Mouse (Mus musculus): ENCODE data around the gene Hs6st3.
A peak's percentile ranks its signal among the peaks of the same experiment; 100 is the strongest.
"Not testable (repeated sequence)": the region's sequence is repeated elsewhere in the genome, so short reads cannot be mapped to it uniquely, and the experiment has no call there.

Gene Hs6st3

DNA sequence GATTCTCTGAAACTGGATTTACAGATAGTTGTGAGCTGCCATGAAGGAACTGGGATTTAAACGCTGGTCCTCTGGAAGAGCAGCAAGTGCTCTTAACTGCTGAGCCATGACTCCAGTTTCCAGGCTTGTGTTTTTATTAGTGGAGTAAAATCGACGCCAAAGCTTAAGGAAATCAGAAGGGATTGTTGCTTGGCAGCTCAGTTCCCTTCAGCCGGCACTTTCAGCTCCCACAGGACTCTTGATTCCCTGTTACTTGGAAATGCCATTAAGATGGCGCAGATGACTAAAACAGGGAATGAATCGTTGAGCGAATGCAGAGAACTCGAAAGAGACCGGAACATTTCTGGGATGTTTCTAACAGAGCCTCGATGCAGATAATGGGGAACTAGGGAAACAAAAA, 112.2 kb downstream of the Hs6st3 start:
- DNase-seq, result no peak

GRCm38 (mm10) chr14:119255396-119255795, 117.3 kb downstream of the Hs6st3 start:
- no peak for DNase-seq

DNA sequence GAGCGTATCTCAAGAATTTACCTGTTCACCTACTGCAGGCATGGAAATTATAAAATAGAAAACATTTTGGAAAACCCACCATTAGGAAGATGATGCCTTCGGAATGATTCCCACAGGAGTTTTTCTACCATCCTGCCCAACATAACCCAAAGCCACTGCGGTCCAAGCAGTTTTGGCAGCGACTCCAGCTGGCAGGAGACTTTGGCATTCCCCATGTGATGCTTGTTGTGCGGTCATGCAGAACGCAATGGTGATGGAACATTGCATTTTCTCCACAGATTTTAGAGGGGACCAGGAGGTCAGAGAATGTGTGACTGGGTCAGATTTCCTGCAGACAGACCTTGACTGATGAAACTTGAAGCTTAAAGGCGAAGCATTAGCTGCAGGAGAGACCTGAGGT, 118.9 kb downstream of the Hs6st3 start:
- peak; percentile 28 for DNase-seq

- no peak for DNase-seq
These were observed 122.2 kb downstream of the Hs6st3 start for GRCm38 (mm10) chr14:119260176-119260962.

DNA sequence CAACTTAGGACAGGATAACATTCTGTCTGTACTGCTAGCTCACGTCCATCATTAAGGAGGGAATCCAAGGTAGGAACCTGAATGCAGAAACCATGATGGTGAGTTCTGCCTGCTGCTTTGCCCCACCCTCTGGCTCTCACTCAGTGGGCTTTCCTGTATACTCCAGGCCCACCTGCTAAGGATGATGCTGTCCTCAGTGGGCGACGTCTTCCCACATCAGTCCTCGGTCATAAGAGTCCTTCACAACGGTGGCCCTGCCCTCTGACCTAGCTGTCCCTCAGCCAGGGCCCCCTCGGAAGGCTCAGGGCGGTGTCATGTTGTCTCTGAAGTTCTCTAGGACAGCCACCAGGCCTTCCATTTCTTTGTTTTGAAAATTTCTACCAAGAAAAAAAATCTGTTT, 128.2 kb downstream of the Hs6st3 start:
- DNase-seq, result no peak

DNA sequence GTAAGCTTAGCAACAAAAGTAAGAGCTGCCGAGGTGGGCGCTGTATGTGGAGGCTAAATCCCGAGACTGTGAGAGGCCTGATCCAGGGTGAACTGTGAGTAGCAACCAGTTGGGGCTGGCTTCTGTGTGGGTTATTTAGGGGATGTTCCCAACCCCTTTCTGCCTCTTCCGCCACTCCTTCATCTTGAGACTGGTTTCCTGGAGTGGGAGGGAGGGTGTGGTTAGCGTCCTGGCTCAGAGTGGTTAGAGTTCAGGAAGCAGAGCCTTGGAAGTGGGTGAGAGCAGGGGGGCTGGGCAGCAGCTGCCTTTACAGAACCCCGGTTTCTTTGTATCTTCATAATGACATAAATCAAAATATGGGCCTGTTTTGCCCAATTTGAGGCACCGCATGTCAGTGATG, 134.9 kb downstream of the Hs6st3 start:
- no peak for DNase-seq

GRCm38 (mm10) chr14:119278156-119278555, 140.0 kb downstream of the Hs6st3 start:
- DNase-seq, result not testable (repeated sequence)

DNA sequence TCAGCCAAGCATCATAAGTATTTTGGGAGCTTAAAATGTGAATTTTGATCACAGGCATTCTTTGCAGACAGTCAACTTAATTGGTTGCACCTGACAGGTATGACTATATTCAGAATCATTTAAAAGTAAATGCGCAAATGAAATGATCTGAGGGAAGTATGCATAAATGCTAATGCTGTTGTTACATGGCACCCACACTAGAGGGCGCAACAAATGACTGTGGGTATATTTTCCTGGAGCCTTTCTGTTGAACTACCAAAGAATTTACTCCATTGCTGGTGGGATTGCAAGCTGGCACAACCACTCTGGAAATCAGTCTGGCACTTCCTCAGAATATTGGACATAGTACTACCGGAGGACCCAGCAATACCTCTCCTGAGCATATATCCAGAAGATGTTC, 145.8 kb downstream of the Hs6st3 start:
- DNase-seq, result peak; percentile 3

GRCm38 (mm10) chr14:119289668-119290067, 151.5 kb downstream of the Hs6st3 start:
- no peak for DNase-seq

DNA sequence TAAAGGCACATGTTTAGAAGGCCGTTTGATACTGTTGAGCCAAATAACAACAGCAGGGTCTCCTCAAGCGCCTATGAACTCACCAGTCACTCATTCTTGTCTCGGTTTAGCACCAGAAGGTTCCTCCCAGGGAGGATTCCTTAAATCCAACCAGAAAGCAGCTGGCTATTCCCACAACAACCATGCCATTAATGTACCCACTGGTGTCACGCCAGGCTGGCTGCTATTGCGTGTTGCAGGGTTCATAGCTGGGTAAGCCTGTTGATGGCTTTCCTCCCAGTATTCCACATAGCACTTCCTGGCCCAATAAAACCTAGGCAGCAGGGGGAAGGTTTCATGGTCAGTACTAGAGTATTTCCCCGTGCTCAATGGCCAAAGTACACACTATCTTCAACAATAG, 155.9 kb downstream of the Hs6st3 start:
- DNase-seq, result no peak

GRCm38 (mm10) chr14:119306461-119306860, 168.3 kb downstream of the Hs6st3 start:
- DNase-seq, result no peak

- no peak for DNase-seq
These were observed 180.2 kb downstream of the Hs6st3 start for GRCm38 (mm10) chr14:119318379-119318778.

GRCm38 (mm10) chr14:119347236-119347635, 209.1 kb downstream of the Hs6st3 start:
- DNase-seq, result no peak

- no peak for DNase-seq
These were observed 223.3 kb downstream of the Hs6st3 start for GRCm38 (mm10) chr14:119361414-119361813.

GRCm38 (mm10) chr14:119367866-119368425, 229.8 kb downstream of the Hs6st3 start:
- no peak for DNase-seq

- no peak for DNase-seq
These were observed 231.1 kb downstream of the Hs6st3 start for GRCm38 (mm10) chr14:119369274-119369673.

DNA sequence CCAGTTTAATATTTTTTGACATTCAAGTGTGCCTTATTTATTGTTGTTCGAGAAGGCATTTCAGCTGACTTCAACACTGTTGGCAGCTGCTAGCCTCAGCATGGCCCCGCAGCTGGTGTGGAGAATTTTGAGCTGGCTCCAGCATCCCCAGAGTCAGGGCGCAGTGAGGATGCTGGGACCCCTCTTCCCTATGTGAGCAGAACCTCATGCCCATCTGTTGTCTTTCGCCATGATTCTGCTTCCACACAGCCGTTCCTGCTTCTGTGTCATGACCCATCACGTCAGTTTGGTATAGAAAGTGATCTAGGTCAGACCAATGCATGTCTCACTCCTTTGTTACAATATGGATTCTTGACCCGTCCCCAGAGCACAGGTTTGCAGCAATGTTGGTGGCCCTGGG, 231.9 kb downstream of the Hs6st3 start:
- DNase-seq, result no peak

DNA sequence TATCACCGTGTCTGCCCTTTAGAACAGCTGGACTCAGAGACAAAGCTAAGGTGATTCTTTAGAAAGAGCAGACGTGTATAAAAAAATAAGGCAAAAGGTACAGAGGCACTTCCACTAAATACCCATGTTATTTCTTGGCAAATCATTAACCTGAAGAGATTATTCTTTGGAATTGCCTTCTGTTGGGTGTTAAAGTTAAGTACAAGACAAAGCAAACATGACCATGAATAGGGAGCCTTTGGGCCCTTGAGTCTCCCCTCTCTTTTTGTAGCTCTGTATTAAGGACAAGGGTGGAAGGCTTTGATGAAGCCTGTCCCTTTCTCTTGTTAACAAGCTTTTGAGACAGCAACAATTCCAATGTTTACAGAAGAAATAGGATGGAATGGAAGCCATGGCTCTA, 241.2 kb downstream of the Hs6st3 start:
- DNase-seq, result no peak

DNA sequence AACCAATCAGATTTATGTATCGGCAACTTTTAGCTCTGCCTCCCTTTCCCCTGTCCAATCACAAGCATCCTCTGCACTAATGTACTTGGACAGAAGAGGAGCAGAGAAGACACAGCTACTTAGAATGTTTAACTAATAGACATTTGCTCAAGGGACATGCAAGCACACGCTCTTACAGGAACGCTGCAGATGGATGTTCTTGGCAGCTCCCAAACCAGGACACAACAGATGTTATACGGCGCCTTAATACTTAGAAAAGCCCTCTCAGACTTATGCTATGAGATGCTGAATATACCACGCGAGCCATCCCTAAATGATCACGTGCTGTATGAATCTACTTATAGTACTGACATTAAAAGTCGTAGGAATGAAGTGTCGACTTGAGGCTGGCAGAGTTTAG, 263.5 kb downstream of the Hs6st3 start:
- no peak for DNase-seq

DNA sequence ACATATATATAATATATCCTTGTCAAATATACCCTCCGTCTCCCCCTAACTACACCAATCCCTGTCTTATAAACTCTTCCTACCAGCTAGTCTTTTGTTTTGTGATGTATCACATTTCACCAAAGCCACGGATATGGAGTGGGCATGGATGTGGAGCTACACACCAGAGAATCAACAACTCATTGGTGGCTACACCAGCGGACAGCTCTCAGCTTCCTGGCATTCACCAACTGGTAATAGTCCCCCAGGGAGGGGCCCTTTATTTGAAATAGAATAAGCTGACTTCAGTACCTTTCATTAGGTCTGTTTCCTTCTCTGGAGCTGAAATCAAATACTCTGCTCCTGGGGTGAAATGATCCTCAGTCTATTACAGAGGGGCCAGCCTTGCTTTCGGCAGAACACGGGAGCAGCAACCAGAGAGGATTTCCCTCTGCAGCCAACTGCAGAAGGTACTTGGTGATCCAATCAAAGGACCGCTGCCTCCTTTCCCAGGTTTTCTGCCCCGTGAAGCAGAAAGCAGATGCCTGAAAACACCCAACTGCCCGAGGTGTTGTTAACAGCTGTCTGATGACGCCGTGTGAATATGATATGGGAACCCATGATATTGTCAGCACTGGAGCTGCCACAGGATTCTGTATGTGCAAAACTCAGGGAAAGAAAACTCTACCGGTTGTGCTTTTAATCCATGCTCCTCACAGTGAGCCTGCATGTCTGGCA, 271.4 kb downstream of the Hs6st3 start:
- no peak for DNase-seq

DNA sequence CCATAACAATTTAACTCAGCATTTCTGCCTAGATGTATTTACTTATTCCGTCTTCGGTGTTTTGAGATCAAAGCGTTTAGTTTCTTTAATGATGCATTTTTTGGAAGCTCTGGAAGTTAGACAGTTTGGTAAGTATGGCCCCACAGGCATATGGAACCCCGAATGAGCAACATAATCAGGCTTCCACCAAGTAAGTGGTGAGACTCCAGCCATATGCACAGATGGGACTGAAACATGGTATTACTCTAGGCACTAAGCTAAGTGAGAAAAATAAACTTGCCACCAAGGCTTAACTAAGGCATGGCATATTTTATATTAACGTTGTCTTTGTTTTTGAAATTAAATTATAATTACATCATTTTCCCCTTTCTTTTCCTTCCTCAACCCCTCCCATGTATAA, 284.8 kb downstream of the Hs6st3 start:
- DNase-seq, result no peak

DNA sequence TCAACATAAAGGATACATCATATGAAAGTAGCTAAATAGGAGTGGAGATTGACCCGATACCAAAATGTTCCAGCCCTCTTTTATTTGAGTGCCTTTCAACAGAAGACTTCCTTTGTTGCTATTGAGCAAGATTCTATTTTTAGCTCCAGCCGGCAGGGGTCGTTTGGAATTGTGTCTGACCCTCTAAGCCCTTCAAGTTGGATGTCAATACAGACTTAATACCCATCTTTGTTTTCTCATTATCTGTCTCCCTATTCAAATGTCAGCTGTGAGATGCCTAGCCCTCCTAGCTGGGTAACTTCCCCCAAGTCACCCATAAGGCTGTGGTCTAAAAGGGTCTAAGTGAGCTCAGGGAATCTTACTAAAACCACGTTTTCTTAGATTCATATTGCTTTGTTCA, 312.3 kb downstream of the Hs6st3 start:
- DNase-seq, result no peak

DNA sequence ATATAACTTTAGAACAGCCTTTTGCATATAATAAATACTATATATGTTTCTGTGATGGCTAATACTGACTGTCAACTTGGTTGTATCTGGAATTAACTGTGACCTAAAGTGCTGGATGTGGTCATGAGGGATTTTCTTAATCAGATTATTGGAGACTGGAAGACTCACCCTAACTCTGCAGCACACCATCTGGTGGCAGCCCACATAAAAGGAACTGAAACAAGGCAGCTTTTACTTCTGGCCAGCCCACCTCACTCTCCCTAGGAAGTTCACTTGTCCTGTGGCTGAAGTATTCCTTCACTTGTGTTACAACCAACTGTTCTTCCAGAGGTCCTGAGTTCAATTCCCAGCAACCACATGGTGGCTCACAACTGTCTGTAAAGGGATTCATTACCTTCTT, 313.5 kb downstream of the Hs6st3 start:
- no peak for DNase-seq

DNA sequence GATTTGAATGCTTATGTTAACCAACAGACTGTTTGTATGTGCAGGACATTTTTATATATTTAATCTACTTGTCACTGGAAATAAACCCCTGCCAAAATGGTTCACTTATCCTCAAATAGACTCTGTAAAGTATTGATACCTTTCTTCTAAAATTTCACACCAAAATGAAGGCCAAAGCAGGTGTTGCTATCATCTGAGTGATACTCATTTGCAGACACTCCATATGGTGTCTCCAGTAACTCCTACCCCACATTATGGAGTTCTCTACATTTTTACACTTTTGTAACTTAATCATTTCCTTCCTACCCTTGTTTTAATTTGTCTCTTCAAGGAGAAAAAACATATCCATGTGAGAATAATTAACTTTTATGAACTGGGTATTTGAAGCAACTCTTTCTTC, 314.2 kb downstream of the Hs6st3 start:
- no peak for DNase-seq

Data from kidney, adult 18-20 months (tissue).